Mouse (Mus musculus) brain, embryonic 14.5 days (tissue): ENCODE results near the gene Eif5a.

ENCODE experiments used
- CTCF ChIP-seq: fragments of 200-500 bp; IDR thresholded peaks from 2 replicates; pipeline ENCODE4 v1.5.1; 2012; ENCODE audit warnings: inconsistent platforms, mild to moderate bottlenecking, moderate library complexity, borderline replicate concordance; ENCODE audit not compliant: insufficient read depth, insufficient read length; ENCODE audit errors: extremely low read depth
- POLR2A ChIP-seq: fragments of 200-500 bp; IDR thresholded peaks from 2 replicates; pipeline ENCODE4 v1.6.1; 2012; ENCODE audit warnings: mild to moderate bottlenecking, inconsistent platforms, borderline replicate concordance; ENCODE audit not compliant: poor library complexity, insufficient read depth, insufficient read length, severe bottlenecking; ENCODE audit errors: extremely low read depth

DNA sequence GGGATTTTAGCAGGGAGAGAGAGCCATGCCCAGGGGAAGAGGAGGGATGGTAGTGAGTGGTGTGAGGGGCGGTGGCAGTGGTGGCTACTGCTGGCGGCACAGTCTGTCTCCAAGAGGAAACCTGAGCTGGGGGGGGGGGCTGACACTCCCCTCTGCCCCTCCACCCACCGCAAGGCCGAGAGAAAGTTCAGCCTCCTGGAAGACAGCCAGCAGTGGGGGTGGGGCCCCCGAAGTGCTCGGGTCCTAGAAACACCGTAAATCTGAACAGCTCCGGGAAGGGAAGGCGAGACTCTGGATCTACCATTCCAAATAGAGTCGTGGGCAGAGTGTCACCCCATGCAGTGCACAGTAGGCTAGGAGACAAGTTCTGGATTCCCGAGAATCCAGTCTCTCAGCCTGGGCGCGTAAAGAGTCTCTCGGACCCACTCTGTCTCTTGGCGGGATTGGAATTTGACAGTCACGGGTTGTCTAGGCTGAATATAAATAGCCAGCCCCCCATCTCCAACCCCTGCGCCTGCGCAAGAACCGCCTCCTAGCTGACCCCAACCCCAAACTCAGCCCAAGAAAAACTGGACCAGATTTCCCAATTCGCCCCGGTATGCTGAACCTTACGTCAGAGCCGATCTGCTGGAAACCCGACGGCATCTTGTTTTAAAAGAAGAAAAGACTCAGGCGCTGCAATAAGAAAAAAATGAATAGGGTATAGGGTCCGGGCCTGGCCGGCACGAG lies 25.7 kb upstream of the Eif5a start:
- no peak for TF ChIP-seq POLR2A
- no peak for TF ChIP-seq CTCF
